Mouse (Mus musculus) cerebellum, adult 2 months (tissue): ENCODE measurements around the gene Rbm28. TPM values are rescaled to one million over a fixed set of nuclear protein-coding genes. Genes with fewer than 3 reads are reported as not detected.

Source experiments
- DNase-seq, 2 experiments: peaks; one replicate each; pipeline ENCODE4 v3.0.0; 2021
- H3K27ac ChIP-seq: fragments of 200-500 bp; 2 replicates; pipeline ENCODE4 v1.5.1; 2012; ENCODE audit warnings: low read length, control low read depth, inconsistent platforms; ENCODE audit not compliant: insufficient read depth
- H3K27me3 ChIP-seq: fragments of 200-500 bp; 2 replicates; pipeline ENCODE4 v1.6.1; 2012; ENCODE audit warnings: inconsistent platforms, mild to moderate bottlenecking, low read length, moderate library complexity; ENCODE audit not compliant: control insufficient read depth, insufficient read depth
- H3K4me1 ChIP-seq: fragments of 200-500 bp; 2 replicates; pipeline ENCODE4 v1.6.1; 2011; ENCODE audit warnings: low read length; ENCODE audit not compliant: control insufficient read depth, insufficient read depth
- H3K4me3 ChIP-seq: fragments of 200-500 bp; replicated peaks from 2 replicates; pipeline ENCODE3; 2011; ENCODE audit warnings: mild to moderate bottlenecking, low read depth, low read length, control low read depth; ENCODE audit not compliant: insufficient read depth
- CTCF ChIP-seq: fragments of 200-500 bp; IDR thresholded peaks from 2 replicates; pipeline ENCODE4 v1.5.1; 2011; ENCODE audit warnings: low read depth, mild to moderate bottlenecking, control low read depth, low read length, moderate library complexity, borderline replicate concordance; ENCODE audit not compliant: insufficient read depth
- POLR2A ChIP-seq: fragments of 200-500 bp; IDR thresholded peaks from 2 replicates; pipeline ENCODE4 v1.6.1; 2011; ENCODE audit warnings: low read length, control low read depth, borderline replicate concordance; ENCODE audit not compliant: insufficient read depth
- WGBS: fragments of 180-500 bp; shearing (Covaris S2); methylation state at CpG from one replicate; pipeline ENCODE4 v1.1.7; 2018; 5-methylcytosine and 5-hydroxymethylcytosine counted together
- polyA plus RNA-seq: library from polyadenylated mRNA; depleted of rRNA; stranded (reverse); fragments of >200 nt; gene quantifications from 2 replicates; pipeline ENCODE4 v1.2.3, GENCODE M21; 2012

Rbm28 gene
- polyA plus RNA-seq, 1 experiment, result 44.2 TPM

GRCm38 (mm10) chr6:29198309-29199222, 33.8 kb upstream of the Rbm28 start:
- H3K4me3 ChIP-seq, result peak overlapping the region; percentile 11
- 9% methylated on average over 25 of the region's 25 CpGs for WGBS
- no peak for TF ChIP-seq POLR2A
- TF ChIP-seq CTCF, result peak; percentile 89
- DNase-seq, result peak; percentile 85 to 88
- H3K27me3 ChIP-seq, result no peaks in the 10 kb centered on the region
- H3K27ac ChIP-seq, result no peak overlapping the region
- H3K4me1 ChIP-seq, result peaks cover 4% of the 10 kb centered on the region; the same call in 1 of the 2 replicates

GRCm38 (mm10) chr6:29195846-29196698, 31.3 kb upstream of the Rbm28 start:
- no peaks in the 10 kb centered on the region for H3K27me3 ChIP-seq
- no peak overlapping the region for H3K4me3 ChIP-seq
- DNase-seq, result peak in 1 of 2 experiments; percentile 11
- H3K27ac ChIP-seq, result no peak overlapping the region
- H3K4me1 ChIP-seq, result peaks cover 4% of the 10 kb centered on the region; the same call in 1 of the 2 replicates
- TF ChIP-seq POLR2A (no peak), CTCF (no peak)
- 82% methylated on average over 5 of the region's 5 CpGs for WGBS

- Histone ChIP-seq H3K4me1 (peaks cover 4% of the 10 kb centered on the region; the same call in 1 of the 2 replicates), H3K27ac (no peak overlapping the region), H3K4me3 (no peak overlapping the region), H3K27me3 (no peaks in the 10 kb centered on the region)
- peak in 1 of 2 experiments; percentile 1 for DNase-seq
- 81% methylated on average over 5 of the region's 5 CpGs for WGBS
- no peak for TF ChIP-seq POLR2A
- no peak for TF ChIP-seq CTCF
These were observed 30.3 kb upstream of the Rbm28 start for GRCm38 (mm10) chr6:29195146-29195545.

DNA sequence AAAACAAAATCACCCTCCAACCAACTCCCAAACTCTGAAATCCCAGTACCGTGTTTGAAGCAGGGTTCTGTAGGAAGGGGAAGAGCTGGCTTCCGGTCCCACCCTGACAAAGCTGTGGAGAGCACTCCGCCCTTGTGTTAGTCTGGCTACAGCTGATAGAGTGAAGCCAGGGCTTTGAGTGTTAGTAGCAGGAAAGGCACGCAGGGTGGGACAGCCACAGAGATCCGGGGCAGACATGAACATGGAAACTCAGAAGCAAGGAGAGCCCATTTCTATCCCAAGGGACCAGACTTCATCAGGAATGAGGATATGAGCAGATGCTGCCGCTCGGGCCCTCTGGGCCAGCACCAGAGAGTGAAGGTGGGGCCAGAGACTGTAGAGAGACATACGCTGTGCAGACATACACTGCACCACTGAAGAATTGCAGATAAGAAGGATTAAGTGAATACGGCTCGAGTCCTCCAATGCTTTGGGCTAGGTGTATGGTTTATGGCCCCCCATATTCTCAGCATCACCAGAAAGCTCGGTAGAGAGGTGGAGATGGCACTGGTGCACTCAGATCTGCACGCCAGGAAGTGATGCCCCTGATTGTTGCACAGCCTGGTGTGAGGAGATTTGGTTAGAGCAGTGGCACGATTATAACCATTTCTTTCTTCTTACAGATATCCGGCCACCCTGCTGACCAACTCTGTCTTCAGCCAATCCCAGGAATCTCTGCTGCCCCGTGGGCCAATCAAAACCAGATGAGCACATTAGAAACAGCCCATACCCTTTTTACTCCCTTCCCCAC, 29.4 kb upstream of the Rbm28 start:
- peaks cover 4% of the 10 kb centered on the region; the same call in 1 of the 2 replicates for H3K4me1 ChIP-seq
- no peak for TF ChIP-seq CTCF
- no peak for TF ChIP-seq POLR2A
- no peaks in the 10 kb centered on the region for H3K27me3 ChIP-seq
- no peak overlapping the region for H3K4me3 ChIP-seq
- no peak overlapping the region for H3K27ac ChIP-seq
- DNase-seq, result peak in 1 of 2 experiments; percentile 3
- 74% methylated on average over 15 of the region's 15 CpGs for WGBS

GRCm38 (mm10) chr6:29187936-29188335, 23.1 kb upstream of the Rbm28 start:
- Histone ChIP-seq H3K4me3 (no peak overlapping the region), H3K27me3 (no peaks in the 10 kb centered on the region), H3K4me1 (no peaks in the 10 kb centered on the region), H3K27ac (no peak overlapping the region)
- 69% methylated on average over 1 of the region's 1 CpGs for WGBS
- no peak for DNase-seq
- no peak for TF ChIP-seq POLR2A
- TF ChIP-seq CTCF, result no peak

DNA sequence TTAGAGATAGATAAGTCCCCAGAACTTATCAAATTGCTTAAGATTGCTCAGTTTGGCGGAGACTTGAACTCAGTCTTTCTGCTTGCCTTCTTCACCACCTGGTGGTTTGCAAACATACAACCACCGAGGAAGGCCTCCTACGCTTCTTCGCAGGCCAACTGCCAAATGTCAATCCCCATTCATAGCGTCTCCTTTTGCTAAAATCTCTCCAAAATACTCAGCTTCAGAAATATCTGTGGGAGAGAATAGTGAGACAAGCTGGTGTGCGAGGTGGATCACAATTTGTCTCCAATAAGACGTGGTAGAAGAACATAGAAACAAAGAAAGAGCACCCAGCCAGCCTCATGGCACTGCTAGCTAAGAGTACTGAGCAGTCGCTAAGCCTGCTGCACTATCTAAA, 15.0 kb upstream of the Rbm28 start:
- no peak overlapping the region for H3K4me3 ChIP-seq
- H3K4me1 ChIP-seq, result no peaks in the 10 kb centered on the region
- TF ChIP-seq CTCF (no peak), POLR2A (no peak)
- no peaks in the 10 kb centered on the region for H3K27me3 ChIP-seq
- peak in 1 of 2 experiments; percentile 12 for DNase-seq
- H3K27ac ChIP-seq, result no peak overlapping the region
- 50% methylated on average over 8 of the region's 8 CpGs for WGBS
